Mouse (Mus musculus) lung, postnatal 10 days (tissue): ENCODE data around the gene Dgkg.

Source experiments
- DNase-seq: peaks from one replicate; pipeline ENCODE4 v3.0.0; 2021

Dgkg gene

DNA sequence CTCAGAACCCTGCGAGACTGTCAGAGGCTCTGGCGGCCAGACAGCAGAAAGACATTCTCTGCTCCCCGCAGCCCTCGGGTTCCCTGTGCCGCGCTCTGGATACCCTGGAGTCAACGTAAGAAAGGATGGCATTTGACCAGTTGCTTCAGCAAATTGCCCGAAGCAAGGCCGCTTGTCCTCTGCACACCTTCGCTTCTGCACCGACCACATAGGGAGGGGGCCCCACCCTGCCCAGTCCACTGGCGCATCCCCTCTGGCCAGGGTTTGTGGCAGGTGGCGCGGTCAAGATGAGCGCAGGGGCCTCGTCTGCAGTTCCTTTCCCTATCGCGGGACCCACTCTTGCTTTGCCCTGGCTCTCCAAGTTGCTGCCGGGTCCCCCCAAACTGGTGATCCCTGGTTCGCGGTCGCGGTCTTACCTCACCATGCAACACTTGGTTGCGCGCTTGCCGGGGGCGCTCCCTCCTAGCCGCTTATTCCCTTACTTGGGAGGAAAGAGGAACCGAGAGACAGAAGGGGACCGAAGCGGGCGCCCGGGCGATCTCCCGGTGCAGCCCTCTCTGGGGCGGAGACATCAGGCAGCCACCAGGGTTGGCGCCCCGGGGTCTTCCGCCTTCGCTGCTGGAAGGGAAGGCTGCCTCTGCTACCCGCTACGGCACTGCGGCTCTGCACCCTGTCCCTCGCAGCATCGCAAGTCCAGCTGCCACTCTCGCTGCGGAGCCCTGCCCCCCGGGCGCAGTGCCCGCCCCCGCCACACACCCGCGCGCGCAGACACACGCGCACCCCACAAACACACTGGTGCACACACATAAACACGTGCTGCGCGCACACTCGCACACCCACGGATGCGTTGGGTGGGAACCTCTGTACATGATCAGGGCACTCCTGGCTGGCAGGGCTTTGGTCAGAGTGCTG, at the start of gene Dgkg:
TSS of gene Dgkg (minus strand) at position 689 of the 912 bp plus-strand sequence.
- peak; percentile 32 for DNase-seq

DNA sequence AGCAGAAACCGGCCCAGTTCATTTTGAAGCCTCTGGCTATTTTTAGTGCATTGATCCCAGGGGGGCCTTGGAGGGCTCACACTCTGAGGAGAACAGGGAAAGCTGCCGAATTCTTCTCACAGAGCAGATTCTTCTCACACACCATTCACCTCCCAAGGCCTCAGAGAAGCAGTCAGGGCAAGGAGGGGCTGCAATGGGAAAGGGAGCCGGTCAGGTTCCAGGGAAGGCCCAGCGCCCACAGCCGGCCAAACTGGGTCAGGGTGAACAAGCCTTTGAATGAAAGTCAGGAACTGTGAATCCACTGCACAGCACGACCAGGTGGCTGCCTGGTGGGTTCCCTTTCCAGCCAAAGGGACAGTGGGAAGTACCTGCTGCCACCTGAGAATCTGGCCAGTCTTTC, 47.9 kb upstream of the Dgkg start:
- DNase-seq = peak; percentile 9

DNA sequence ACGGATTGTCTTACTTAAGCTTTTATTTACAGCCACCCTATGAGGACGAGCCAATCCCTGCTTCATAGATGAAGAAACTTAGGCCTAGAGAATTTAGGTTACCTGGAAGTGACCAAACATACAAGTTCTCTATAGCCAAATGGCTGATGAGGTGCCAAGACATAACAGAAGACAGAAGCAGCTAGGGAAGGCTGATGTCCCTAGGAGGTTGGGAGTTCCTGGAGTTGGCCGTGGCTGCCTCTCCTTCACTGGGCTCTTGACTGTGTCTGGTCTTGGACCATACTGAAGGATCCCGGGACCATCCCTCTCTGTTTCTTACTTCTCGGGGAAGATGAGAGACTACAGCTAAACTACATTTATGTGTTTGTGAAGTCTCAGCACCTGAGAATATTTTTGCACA, 47.1 kb upstream of the Dgkg start:
- no peak for DNase-seq

DNA sequence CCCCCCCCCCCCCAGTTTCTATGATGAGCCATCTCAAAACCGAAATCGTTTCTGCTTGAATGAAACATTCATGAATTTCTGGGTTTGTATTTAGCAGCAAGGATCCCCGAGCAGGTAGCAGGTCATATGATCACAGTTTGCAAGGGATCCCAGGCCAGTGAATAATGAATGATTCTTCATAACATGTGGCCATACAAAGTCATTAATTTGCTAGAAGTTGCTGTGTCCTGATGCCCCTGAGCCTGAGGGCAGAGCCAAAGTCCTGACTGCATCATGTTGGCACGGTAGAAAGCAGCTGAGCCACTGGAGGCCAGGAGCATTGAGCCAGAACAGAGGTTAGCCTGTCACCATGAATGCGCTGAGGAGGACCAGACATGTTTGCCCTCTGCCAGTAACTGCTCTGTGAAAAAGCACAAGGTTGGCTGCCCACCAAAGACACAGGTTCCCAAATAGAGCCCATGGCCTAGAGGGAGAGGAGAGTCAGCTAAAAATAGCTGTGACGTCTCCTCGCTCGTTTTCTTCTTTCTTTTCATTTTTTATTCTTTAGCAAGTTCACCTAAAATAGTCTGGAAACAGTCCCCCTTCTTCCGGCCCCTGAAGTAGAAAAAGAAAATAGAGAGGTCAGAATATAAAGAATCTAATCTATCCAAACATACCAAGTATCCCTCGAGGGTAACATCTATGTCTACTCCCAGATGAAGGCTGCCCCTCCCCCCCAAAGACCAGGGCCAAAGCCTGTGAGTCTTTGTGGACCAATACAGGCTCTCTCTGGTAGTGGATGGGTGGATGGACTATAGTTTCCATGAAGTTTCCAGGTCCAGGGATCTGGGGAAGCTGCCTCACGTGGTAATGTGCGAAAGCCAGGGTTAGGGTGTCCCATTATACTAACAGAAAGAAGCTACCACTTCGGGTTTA, 42.1 kb upstream of the Dgkg start:
- DNase-seq = no peak

DNA sequence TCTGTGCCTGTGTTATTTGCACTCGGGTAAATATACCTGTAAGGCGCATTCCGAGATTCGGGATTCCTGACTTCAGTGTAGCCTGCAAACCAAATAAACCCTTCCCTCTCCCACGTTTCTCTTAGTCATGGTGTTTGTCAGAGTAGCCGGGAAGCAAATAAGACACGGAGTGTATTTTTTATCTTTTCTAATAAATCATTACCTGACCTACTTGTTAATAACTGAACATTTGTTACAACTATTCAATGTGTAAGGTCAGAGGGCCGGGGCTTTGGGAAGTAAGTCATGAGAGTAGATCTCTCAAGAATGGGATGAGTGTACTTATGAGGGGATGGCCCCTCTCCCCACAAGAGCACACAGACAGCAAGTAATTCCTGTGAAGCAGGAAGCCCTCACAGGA, 41.1 kb upstream of the Dgkg start:
- DNase-seq = no peak

DNA sequence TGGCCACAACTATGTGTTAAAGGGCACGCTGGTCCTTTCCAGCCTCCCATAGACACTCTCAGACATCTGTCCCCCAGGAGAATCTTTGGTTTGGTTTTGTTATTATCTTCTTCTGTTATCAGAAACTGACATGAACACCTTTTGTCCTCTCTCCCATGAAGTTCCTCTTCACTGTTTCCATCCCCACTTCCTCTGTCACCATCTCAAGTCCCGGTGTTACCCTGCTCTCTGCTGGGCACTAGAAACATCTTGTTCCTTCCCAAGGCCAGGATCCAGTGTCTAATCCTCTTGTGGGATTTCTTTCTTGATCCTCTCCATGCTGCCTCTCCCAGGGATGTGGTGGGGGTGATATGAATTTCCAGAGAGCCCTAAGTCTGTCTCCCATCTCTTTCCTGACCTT, 32.6 kb upstream of the Dgkg start:
- no peak for DNase-seq

DNA sequence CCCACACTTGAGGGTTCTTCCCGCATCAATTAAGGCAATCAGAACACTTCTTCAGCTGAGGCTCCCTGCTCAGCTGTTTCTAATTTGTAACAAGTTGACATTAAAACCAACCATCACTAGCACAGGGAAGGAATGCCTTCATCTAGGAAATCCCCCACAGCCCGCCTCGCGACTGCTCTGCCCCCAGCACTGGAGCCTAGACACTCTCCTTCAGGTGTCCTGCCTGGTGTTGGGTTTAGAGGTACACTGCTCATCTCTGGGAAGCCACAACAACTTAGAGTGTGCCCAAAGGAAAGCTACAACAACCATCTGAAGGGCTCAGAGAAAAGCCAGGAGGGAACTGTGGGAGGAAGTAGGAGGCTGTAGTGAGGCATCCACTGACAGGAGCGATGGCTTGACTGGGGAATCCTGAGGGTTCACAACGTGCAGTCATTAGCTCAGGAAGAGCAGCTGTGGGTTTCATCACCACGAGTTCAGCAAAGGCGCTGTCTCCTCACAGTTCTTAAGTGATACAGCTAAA, 30.8 kb upstream of the Dgkg start:
- no peak for DNase-seq

DNA sequence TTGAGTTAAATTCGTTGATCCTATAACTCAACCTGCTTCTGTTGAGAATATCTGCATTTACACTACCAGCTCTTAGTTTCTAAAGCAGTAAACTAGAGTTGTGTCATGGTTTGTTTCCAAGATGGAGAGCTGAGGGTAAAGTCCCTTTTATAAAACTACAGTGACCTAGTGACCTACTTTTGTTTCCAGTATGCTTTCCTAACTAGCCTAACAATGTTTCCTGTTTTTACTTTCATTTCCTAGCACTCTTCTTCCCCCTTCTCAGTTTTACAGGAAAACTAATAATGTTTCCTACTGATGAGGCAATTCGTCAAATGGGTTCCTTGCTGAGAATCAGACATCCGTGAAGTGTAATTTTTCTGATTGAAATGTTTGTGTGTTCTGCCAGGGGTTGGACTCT, 26.6 kb upstream of the Dgkg start:
- no peak for DNase-seq

DNA sequence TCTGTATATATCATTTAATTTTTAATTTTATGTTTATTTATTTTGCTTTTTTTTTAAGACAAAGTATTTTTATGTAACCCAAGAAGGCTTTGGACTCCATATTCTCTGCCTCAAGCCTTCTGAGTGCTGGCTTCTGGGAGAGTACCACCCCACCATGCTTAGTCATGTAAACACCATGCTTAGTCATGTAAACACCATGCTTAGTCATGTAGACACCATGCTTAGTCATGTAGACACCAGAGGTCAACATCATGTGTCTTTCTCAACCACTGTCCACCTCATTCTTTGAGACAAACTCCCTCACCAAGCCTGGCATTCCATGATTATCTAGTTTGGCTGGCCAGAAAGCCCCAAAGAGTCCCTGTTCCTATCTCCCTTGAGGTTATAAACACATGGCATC, 25.7 kb upstream of the Dgkg start:
- no peak for DNase-seq

DNA sequence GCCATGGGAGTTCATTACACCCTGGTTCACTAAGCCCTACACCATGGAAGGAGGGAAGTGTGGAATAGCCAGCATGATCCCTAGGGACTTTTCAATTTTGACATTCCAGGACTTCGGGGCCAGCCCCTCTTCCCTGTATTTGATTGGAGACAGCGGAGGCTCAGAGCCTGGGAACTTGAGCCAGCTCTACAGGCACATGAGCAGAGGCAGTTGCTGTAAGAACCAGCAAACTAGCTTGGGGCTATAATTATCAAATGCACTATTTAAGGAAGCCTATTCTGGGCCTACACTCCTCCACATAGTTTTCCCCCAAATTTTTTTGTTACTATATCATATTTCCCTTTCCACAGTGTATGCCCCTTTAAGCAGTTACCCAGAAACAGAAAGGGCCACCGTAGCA, 22.6 kb upstream of the Dgkg start:
- DNase-seq = no peak

DNA sequence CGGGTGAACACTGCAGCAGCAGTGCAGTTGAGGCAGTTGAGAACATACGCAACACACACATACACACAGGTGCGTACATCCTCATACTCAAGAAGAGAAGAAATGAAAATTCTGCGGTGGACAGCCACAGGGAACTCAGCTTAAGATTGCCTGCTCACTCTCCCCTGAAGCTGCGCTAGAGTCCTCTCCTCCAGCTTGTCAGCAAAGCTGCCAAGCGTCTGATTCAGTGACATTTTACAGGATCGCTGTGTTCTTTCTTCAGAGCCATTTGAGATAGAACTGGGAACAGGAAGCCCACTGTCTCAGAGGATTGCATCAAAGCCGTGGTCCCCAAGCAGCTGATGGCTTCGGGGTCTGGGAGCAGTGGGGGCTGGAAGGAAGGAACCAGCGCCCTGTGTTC, 17.6 kb upstream of the Dgkg start:
- no peak for DNase-seq

DNA sequence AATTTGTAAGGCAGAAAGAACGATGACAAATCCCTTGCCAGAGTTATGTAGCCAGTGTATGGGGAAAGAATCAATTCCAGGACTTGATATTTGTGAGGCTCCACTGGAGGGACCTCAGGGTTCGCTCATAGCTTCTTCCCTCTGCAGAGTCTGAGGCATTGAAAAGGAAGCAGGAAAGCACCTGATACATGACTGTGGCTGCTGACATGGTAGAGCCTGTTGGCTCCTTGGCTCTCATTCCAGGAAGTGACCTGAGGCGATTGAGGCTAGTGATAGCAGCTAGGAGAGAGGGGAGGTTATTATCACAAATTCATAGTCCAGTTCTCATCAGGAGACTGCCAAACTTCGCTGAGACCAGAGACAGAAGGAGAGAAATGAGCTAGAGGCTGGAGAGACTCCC, 17.1 kb upstream of the Dgkg start:
- no peak for DNase-seq

DNA sequence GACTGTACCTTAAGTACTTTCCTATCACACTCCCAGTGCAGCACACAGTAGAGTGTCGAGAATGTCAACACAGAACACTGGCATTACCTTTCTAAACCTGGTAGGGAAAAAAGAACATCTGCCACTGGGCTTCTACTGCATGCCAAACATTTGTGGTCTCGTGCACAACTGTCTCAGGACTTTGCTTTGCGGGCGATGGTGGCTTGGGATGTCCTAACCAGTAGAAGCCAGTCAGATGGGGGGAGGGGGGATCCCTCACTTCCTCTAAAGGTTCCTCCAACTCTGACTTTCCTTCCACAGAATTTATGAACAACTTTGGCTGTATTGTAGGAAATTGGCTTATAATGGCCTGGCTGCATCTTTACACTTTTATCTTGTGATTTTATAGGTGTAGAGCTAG, 7.0 kb upstream of the Dgkg start:
- no peak for DNase-seq

DNA sequence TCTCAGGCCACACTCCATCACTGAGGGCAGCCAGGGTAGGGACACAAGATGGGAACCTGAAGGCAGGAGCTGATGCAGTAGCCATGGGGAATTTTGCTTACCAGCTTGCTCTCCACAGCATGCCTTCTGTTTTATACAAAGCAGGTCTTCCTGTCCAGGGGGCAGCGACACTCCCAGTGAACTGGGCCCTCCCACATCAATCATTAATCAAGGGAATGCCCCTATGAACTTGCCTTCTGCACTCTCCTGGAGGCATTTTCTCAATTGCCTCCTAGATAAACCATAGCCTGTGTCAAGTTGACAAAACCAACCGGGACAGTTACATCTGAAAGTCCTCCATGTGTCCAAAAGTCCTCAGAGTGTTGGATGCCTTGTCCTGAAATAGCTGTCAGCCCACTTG, 6.1 kb upstream of the Dgkg start:
- no peak for DNase-seq

DNA sequence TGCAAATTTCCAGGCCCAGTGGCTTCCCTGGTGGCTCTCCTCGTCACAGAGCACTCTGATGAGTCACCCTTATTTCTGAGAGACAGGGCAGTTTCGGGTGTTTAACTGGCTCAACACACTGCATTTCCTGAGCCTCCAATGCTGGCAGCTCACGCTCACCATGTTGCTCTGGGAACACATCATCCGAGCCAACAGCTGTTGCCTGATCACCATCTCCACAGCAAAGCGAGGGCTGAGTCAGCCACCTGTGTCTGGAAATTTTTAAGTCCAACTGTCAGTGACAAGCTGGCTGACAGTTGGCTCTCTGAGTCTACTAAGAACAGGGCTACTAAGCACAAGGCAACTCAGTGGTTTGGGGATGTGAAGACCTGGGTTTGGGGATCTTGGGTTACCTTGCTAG, 4.1 kb upstream of the Dgkg start:
- DNase-seq = no peak

DNA sequence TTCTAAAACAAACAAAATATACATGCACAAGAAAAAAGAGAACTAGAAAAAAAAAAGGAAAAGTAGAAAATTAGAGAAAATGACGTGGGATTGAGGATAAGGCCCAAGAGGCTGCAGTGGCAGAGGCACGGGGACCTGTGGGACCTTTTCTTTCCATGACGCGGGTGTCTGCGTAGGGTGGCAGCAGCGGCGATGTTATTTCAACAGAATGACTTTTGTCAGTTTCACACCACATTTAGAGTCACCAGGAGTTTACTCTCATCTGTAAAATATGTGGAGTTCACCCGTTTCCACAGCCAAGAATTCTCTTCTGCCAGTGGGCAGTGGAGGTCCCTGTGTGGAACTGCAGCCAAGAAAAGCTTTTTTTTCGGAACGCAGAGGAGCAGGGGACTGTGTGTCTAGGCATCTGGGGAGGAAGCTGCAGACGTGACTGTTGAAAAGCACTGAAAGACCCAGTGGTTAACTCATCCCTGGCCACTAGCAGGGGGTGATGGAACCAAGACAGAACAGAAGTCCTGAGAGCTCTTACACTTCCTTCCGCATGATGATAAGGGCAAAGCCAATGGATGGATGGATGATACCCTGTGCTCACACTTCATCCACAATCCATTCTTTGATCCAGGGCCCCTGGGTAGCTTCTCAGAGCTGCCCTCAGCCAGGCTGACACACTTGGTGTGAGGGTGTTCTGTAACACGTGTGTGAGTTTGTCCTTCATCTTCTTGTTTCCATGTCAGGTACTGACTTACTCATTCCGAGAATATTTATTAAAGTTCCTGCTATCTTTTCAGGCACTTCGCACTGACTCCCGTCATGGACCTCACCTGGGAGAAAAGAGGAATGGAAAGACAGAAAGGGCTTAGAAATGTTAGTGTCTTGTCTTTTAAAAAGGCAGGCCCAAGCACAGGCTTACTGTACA, 1.1 kb upstream of the Dgkg start:
- DNase-seq = peak; percentile 26

DNA sequence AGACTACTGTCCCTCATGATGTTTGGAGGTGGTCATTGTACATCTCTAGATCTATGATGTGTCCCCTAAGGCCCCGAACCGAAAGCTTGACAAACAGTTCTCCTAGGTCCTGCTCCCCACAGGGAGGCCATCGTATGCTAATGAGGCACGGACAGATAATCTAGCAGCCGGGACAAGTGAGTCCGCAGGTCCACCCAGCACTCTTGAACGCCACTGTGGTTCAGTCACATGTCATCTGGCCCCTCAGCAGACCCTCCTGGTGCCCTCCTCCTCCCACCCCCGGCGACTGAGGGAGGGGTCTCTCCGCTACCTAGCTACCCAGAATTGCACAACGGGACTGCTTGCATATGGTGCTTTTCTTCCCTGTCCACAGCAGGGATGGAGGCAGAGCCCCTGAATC, 1.2 kb downstream of the Dgkg start:
- no peak for DNase-seq

DNA sequence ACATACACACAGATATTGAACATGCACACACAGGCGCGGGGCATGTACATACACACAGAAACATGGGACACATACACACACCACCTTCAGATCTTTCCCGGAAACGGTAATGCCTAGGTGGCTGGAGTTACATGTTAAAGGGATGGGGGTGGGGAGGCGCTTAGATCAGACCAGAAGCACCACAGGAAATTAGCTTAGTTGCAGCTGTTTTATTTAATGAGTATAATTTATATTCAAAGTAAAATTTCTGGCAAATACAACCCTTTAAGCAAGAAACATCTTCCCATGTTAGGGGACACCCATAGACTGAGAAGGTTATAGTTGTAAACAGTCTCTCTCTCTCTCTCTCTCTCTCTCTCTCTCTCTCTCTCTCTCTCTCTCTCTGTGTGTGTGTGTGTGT, 1.8 kb downstream of the Dgkg start:
- no peak for DNase-seq

DNA sequence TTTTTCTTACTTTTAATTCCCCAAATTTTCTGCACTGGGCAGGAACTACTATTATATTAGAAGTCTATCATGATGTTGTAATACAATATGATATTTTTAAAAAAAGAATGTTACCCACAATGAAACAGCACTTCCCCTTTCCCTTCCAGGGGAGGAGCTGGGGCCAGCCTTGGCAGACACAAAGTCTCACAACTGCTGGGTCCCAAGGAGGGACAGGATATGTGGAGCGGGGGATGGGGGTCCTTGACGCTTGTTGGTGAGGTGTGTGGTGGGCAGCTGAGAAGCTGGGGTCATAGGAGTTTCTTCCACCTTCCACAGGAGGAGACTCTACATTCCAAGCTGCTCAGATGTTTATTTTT, 2.6 kb downstream of the Dgkg start:
- DNase-seq = peak; percentile 13

DNA sequence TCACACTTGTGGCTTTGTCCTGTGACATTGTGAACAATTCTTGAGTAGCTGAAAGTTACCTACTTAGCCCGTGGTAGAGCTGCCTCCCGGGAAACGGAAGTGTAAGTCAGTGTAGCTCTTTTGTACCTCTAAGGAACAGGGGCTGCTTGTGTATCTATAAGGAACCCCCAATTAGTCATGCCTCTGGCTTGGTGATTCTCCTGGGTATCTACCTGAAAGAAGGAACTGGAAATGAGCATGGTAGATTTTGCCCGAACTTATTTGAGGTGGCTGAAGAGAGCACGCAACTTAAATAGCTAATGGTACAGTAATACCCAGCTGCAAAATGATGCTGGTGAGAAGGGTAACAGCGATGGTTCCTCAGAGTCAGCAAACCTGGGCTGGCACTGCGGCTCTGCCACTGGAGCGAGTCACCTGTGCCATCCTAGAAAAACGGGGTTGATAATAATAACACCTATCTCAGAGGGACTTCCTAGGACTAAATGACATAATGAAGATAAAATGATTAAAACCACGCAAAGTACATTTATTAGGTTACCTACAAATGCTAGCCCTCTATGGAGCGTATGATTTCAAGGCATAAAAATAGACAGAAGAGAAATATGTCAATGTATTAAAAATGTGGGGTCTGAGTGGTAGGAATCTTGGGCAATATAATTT, 3.1 kb downstream of the Dgkg start:
- DNase-seq = no peak

DNA sequence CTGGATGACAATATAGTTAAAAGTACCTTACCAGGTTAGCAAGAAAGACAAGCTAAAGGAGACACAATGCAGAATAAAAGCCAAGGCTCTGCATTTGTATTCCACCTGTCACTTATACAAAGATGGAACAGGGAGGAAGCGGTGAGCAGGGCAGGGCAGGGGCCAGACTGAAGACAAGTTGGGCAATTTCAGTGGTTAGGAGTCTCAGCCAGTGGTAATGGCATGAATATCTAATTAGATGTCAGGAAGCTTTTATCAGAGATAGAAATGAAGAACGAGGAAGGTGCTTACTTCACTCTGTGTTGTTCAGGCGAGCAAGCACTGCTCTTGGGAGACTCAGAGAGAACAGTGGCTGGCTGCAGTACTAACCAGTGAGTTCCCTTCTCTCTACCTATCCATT, 5.8 kb downstream of the Dgkg start:
- DNase-seq = no peak

DNA sequence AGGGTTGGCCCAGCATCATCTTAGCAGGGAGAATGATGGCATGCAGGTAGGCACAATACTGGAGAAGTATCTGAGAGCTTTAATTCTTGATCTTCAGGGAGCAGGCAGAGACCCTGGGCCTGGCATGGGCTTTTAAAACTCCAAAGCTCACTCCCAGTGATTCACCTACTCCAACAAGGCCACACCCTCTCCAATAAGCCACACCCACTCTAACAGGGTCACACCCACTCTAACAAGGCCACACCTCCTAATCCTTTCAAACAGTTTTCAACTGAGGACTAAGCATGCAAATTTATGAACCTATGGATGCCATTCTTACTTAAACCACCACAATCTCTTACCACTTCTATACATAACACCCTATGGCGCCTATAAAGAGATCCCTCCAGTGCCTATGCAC, 11.8 kb downstream of the Dgkg start:
- DNase-seq = no peak
